Mouse (Mus musculus): ENCODE results near the gene Manbal.

- TF ChIP-seq POLR2A (IDR thresholded peaks at IDR 0.05; ENCODE audit: insufficient read depth, low read depth, low read length): no peak
- TF ChIP-seq CTCF (IDR thresholded peaks at IDR 0.05; ENCODE audit: insufficient read depth, low read depth, low read length): no peak
These were observed 597 bp downstream of the Manbal start for GRCm38 (mm10) chr2:157367991-157368390.
